Mouse (Mus musculus) stomach, embryonic 16.5 days (tissue): ENCODE data around the gene Vhl. TPM values are rescaled to one million over a fixed set of nuclear protein-coding genes. Genes with fewer than 3 reads are reported as not detected.

Experiments
- ATAC-seq: fragments of 200-750 bp; cut with Nextera tagmentation; 2 replicates; pipeline ENCODE4 v1.8.0; 2017; ENCODE audit warnings: moderate number of reproducible peaks, moderate TSS enrichment; ENCODE audit not compliant: insufficient read depth, low FRiP score
- H3K27ac ChIP-seq: fragments of 300-500 bp; sonication (generic); 2 replicates; pipeline ENCODE4 v1.5.1; 2014; ENCODE audit warnings: low read length
- H3K27me3 ChIP-seq: fragments of 300-500 bp; sonication (generic); 2 replicates; pipeline ENCODE4 v1.6.1; 2014; ENCODE audit warnings: low read length, control low read depth, mixed read lengths; ENCODE audit not compliant: control insufficient read depth, insufficient read depth
- H3K36me3 ChIP-seq: fragments of 300-500 bp; sonication (generic); 2 replicates; pipeline ENCODE4 v1.6.1; 2014; ENCODE audit warnings: low read length; ENCODE audit not compliant: control insufficient read depth, insufficient read depth
- H3K4me1 ChIP-seq: fragments of 300-500 bp; sonication (generic); 2 replicates; pipeline ENCODE4 v1.6.1; 2014; ENCODE audit warnings: low read length, control low read depth, mixed read lengths; ENCODE audit not compliant: control insufficient read depth, insufficient read depth
- H3K4me2 ChIP-seq: fragments of 300-500 bp; sonication (generic); 2 replicates; pipeline ENCODE4 v1.6.1; 2014; ENCODE audit warnings: low read depth, low read length, mixed read lengths
- H3K4me3 ChIP-seq: fragments of 300-500 bp; sonication (generic); replicated peaks from 2 replicates; pipeline ENCODE4 v1.5.1; 2014; ENCODE audit warnings: mild to moderate bottlenecking, low read length
- H3K9ac ChIP-seq: fragments of 300-500 bp; sonication (generic); 2 replicates; pipeline ENCODE4 v1.6.1; 2014; ENCODE audit warnings: low read length
- H3K9me3 ChIP-seq: fragments of 300-500 bp; sonication (generic); replicated peaks from 2 replicates; pipeline ENCODE4 v1.6.1; 2016; ENCODE audit warnings: low read length, control low read depth; ENCODE audit not compliant: control insufficient read depth
- WGBS: fragments of 180-500 bp; shearing (Covaris S2); extraction: QIAGEN DNeasy Blood & Tissue Kit; methylation state at CpG from one replicate; pipeline ENCODE4 v1.1.7; 2014; 5-methylcytosine and 5-hydroxymethylcytosine counted together
- polyA plus RNA-seq: library from polyadenylated mRNA; unstranded; fragments of >200 nt; fragmentation: Nextera tagmentation; extraction: Ambion mirVana; gene quantifications from 2 replicates; pipeline ENCODE4 v1.2.1, GENCODE M21; 2015

The Vhl gene
- 34.4 and 35.9 TPM in 2 replicates for polyA plus RNA-seq

DNA sequence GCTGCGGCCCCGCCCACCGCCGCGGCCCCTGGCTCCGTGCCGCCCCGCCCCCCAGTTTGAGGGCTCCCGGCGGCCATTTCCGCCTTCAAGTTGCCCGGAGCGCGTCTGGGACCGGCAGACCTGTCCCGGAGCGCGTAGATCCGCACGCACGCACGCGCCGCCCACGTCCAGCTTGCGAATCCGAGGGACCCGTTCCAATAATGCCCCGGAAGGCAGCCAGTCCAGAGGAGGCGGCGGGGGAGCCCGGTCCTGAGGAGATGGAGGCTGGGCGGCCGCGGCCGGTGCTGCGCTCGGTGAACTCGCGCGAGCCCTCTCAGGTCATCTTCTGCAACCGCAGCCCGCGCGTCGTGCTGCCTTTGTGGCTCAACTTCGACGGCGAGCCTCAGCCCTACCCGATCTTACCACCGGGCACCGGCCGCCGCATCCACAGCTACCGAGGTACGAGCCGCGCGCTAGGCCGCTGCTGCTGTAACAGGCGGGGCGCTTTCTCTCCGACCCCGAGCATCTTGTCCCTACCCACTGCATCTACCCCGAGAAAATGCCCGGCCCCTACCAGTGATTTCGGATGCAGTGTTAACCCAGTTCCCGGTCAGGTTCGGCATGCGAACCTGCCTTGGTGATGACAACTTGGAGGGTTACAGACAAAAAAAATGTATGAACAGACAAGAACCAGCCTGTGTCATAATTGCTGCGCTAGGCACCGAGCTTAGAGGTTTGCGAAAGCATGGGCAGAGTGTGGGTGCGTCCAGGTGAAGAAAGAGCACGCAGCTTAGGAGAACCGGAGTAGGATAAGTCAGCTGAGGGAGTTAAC, at the start of gene Vhl:
Gene Vhl, plus strand, starts transcription at position 19 of the 811 bp plus-strand sequence.
- WGBS = under 1% methylated on average over 58 of the region's 76 CpGs
- H3K4me2 ChIP-seq = peak within 1 kb of the TSS; percentile 66
- 0 out of 2 replicates have a peak, but pooled peaks cover 6% of the 10 kb centered on the region for H3K36me3 ChIP-seq
- H3K9ac ChIP-seq = peak within 1 kb of the TSS; percentile 90
- H3K27ac ChIP-seq = peak within 1 kb of the TSS; percentile 92
- H3K27me3 ChIP-seq = no peaks in the 10 kb centered on the region
- peaks cover 12% of the 10 kb centered on the region for H3K4me1 ChIP-seq
- H3K4me3 ChIP-seq = peak within 1 kb of the TSS; percentile 80
- H3K9me3 ChIP-seq = no peaks in the 10 kb centered on the region
- peak; percentile 88 for ATAC-seq

DNA sequence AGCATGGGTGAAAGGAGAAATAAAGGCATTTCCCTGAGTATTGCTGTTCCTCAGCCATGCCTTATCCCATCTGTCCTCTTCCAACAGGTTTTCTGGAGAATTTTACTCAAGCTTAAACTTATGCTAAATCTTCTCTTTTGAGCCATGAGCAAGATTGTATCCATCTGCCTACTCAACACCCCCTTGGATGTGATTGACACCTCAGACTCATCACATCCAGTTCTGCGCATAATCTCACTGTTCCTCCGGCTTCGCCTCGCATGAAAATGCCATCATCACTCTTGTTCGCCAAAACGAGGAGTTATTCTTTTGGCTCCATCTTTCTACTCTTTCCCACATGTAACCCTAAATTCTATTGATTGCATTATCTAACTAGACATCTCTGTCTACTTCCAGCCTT, 47.7 kb upstream of the Vhl start:
- no peak for ATAC-seq
- no peak overlapping the region for H3K4me2 ChIP-seq
- H3K9me3 ChIP-seq = no peaks in the 10 kb centered on the region
- no peak overlapping the region for H3K27ac ChIP-seq
- no peaks in the 10 kb centered on the region for H3K4me1 ChIP-seq
- no peaks in the 10 kb centered on the region for H3K36me3 ChIP-seq
- no peaks in the 10 kb centered on the region for H3K27me3 ChIP-seq
- WGBS = 94% methylated on average over 6 of the region's 6 CpGs
- no peak overlapping the region for H3K4me3 ChIP-seq
- H3K9ac ChIP-seq = no peak overlapping the region

DNA sequence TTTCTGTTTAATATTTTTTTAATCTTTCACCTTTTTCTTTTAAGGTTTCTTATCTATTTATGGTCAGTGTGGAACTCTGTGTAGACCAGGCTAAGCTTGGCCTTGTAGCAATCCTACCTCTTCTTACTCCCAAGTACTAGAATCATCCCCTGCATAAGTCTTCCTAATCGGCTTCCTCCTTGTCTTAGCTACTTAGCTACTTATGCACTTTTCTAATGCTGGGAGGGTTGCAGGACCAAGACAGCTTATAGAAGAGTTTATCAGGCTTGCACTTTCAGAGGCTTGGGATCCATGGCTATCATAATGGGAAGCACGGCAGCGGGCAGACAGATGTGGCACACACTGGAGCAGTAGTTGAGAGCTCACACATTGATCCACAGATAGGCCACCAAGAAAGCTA, 44.5 kb upstream of the Vhl start:
- H3K9ac ChIP-seq = no peak overlapping the region
- no peak for ATAC-seq
- H3K27me3 ChIP-seq = no peaks in the 10 kb centered on the region
- 90% methylated on average over 3 of the region's 3 CpGs for WGBS
- no peaks in the 10 kb centered on the region for H3K4me1 ChIP-seq
- no peaks in the 10 kb centered on the region for H3K36me3 ChIP-seq
- H3K4me3 ChIP-seq = no peak overlapping the region
- no peaks in the 10 kb centered on the region for H3K9me3 ChIP-seq
- no peak overlapping the region for H3K27ac ChIP-seq
- H3K4me2 ChIP-seq = no peak overlapping the region

DNA sequence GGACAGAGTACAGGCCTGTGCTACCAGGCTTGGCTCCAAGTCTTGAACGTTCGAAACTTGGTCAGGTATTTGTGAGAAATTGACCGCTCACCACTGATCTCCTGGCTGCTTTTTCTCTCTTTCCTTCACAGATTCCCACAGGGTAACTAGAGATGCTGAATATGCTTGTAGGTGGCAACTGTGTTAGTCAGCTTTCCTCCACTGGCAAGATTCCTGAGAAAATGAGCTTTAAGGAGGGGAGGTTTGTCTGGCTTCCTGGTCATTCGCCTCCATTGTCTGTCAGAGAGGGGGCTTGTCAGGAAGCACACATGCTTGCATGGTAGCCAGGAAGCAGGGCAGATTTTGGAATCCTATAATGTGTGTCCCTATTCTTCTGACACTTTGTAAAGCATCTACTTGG, 40.7 kb upstream of the Vhl start:
- no peak overlapping the region for H3K4me2 ChIP-seq
- H3K27ac ChIP-seq = no peak overlapping the region
- no peak overlapping the region for H3K9ac ChIP-seq
- no peaks in the 10 kb centered on the region for H3K4me1 ChIP-seq
- no peaks in the 10 kb centered on the region for H3K27me3 ChIP-seq
- no peak for ATAC-seq
- 93% methylated on average over 4 of the region's 4 CpGs for WGBS
- H3K9me3 ChIP-seq = no peaks in the 10 kb centered on the region
- no peak overlapping the region for H3K4me3 ChIP-seq
- no peaks in the 10 kb centered on the region for H3K36me3 ChIP-seq

DNA sequence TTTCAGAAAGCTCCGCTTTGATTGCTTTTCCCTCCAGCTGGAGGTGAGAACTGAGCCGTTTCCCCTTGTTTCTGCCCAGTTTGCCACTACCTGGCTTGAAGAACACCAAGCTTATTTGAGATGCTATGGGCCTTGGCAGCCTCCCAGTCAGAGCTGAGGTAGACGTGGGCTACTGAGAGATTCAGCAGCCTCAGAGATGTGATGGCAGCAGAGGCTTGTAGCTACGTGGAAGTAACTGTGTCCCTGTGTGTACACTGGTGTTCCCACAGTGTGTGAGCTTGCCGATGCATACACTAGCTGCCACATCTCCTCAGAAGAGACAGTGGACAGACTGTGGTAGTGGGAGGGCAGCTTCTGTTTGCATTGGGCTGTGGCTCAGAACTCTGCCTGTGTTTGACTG, 38.7 kb upstream of the Vhl start:
- no peak overlapping the region for H3K9ac ChIP-seq
- H3K4me1 ChIP-seq = no peaks in the 10 kb centered on the region
- H3K27ac ChIP-seq = no peak overlapping the region
- WGBS = 89% methylated on average over 5 of the region's 5 CpGs
- no peaks in the 10 kb centered on the region for H3K27me3 ChIP-seq
- ATAC-seq = no peak
- H3K9me3 ChIP-seq = no peaks in the 10 kb centered on the region
- H3K4me2 ChIP-seq = no peak overlapping the region
- no peaks in the 10 kb centered on the region for H3K36me3 ChIP-seq
- H3K4me3 ChIP-seq = no peak overlapping the region

DNA sequence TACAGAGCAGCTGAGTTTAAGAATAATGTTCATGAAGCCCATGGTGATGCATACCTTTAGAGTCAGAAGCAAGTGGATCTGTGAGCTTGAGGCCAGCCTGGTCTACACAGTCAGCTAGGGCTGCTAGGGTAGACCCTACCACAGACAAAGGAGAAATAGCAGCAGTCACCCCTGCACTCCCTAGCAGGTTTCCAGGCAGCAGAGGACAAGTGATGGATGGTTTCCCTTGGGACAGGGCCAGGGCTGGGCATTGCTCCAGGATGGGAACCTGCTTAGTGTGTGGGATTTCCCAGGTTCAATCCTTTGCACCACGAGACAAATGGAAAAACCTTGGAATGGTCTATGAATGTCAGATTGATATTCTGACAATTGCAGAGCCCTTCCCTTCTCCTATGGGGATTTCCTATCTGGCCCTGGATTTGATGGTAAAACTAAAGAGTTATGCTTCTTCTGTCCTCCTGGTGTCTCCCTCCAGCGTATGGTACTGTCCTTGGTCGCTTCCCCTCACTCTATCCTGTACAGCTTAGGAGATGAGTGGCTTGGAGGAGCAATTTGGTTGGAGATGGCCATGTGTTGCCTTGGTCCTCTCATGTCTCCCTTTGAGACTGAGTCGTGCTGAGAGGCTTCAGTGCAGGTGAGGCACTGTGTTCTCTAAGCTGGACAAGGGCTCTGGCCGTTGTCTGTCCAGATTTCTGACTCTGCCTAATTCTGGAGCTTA, 37.1 kb upstream of the Vhl start:
- H3K9ac ChIP-seq = no peak overlapping the region
- WGBS = 57% methylated on average over 5 of the region's 5 CpGs
- peak; percentile 78; the same call in 1 of the 2 replicates for ATAC-seq

DNA sequence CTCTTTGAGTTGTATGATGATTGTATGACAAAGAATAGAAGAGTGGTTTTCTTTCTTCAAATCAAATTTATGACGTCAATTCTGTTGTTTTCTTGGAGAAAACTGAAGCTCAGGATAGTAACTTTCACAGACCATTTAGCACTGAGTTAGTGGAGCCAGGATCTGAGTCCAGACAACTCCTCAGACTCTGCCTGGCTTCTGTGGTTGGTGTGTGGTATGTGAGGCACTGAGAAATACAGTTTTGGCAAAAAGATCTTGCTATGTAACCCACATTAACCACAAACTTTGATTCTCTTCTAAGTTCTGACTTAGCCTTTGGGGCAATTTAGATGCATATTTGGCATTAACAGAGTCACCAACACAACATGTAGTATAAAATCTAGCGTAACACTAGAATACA, 31.1 kb upstream of the Vhl start:
- WGBS = 87% methylated on average over 2 of the region's 2 CpGs
- ATAC-seq = no peak
- H3K9ac ChIP-seq = no peak overlapping the region
- H3K27ac ChIP-seq = no peak overlapping the region
- no peak overlapping the region for H3K4me2 ChIP-seq
- no peaks in the 10 kb centered on the region for H3K9me3 ChIP-seq
- H3K36me3 ChIP-seq = no peaks in the 10 kb centered on the region
- no peak overlapping the region for H3K4me3 ChIP-seq
- H3K4me1 ChIP-seq = no peaks in the 10 kb centered on the region
- no peaks in the 10 kb centered on the region for H3K27me3 ChIP-seq

More for the DNA sequence above, 37.1 kb upstream of the Vhl start:
- no peak overlapping the region for H3K4me3 ChIP-seq
- no peak overlapping the region for H3K4me2 ChIP-seq
- no peaks in the 10 kb centered on the region for H3K36me3 ChIP-seq
- peak overlapping the region; percentile 36; the same call in 1 of the 2 replicates for H3K27ac ChIP-seq
- H3K27me3 ChIP-seq = no peaks in the 10 kb centered on the region
- no peaks in the 10 kb centered on the region for H3K4me1 ChIP-seq
- no peaks in the 10 kb centered on the region for H3K9me3 ChIP-seq

DNA sequence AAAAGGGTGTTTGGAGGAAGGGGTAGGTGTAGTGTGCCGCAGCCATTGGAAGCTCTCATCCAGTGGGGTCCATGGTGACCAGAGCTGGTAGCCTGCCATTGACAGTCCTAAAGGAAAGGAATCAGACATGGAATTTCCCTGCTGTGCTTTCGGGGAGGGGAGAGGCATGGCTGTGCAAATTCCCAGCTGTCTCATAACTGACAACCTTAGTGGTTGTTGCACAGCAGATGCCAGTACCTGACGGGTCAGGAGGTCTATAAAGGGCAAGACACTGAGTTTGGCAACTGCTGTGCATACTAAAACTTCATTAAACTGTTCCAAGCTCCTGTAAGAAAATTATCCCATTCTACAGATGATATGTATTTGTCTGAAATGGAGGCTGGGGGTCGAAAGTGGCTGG, 25.8 kb upstream of the Vhl start:
- Histone ChIP-seq H3K4me1 (no peaks in the 10 kb centered on the region), H3K36me3 (no peaks in the 10 kb centered on the region), H3K4me3 (no peak overlapping the region), H3K27me3 (no peaks in the 10 kb centered on the region), H3K27ac (no peak overlapping the region), H3K9me3 (no peaks in the 10 kb centered on the region), H3K9ac (no peak overlapping the region), H3K4me2 (no peak overlapping the region)
- no peak for ATAC-seq
- WGBS = 83% methylated on average over 4 of the region's 4 CpGs

DNA sequence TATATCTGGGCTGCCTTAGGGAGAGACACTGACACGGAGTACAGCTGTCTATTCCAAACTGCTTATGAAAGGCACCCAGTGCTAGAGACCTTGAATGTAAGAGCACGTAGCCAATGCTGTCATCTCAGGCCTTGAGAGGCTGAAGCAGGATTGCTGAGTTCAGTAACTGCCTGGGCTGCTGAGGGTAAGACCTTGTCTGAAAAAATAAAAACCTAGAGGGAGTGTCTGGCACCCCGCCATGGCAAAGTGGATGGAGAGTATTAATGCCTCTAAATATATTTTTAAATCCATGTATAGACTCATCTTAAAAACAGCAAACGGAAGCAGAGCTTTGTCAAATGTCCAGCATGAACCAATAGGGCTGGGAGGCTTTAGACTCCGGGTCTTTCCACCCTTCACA, 23.9 kb upstream of the Vhl start:
- WGBS = 56% methylated on average over 5 of the region's 5 CpGs
- Histone ChIP-seq H3K36me3 (no peaks in the 10 kb centered on the region), H3K27me3 (no peaks in the 10 kb centered on the region), H3K9me3 (no peaks in the 10 kb centered on the region), H3K4me1 (no peaks in the 10 kb centered on the region), H3K4me3 (no peak overlapping the region), H3K4me2 (no peak overlapping the region), H3K27ac (no peak overlapping the region), H3K9ac (0 out of 2 replicates have a peak overlapping the region, but pooled peaks have one; percentile 52)
- no peak for ATAC-seq
